Mouse (Mus musculus): Measurements from ENCODE around the gene Sowahb.
A peak's percentile ranks its signal among the peaks of the same experiment; 100 is the strongest.
"Not testable (repeated sequence)": the region's sequence is repeated elsewhere in the genome, so short reads cannot be mapped to it uniquely, and the experiment has no call there.

The Sowahb gene

DNA sequence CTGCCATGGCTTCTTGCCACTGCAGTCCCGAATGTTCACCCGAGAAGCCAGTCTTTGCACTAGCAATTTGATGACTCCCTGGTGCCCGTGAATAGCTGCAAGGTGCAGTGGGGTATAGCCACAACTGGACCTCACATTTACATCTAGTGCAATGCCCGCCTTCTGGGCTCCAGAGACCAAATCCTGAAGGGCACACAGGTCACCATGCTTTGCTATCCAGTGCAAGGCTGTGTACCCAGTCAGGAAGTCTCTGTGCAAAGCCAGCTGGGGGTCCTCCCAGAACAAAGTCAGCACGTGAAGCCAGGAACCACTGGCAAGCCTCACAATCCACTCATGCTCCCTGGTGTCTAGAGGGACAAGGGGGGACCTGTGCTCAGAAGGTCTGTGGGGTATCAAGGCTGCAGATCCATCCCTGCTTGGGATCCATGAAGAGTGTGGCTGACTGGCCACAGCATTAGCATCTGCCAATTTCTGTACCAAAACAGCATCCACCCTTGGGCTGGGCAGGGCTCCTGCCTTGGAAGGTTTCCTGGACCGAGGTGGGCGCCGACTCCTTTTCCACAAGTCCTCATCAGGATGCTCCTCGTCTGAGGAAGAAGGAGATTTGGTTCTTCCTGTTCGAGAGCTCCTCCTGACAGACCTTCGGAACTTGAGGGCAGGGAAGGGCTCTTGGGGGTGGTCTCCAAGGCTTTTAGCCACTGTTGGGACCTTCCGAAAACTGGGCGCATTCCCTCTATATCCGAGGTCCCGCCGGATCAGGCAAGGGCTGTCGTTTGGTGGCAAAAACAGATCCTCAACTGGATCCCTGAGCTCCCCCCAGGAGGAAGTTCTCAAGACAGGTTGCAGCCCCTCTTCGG lies 1.8 kb downstream of the Sowahb start:
- DNase-seq (ENCODE audit: low read depth), result no peak

DNA sequence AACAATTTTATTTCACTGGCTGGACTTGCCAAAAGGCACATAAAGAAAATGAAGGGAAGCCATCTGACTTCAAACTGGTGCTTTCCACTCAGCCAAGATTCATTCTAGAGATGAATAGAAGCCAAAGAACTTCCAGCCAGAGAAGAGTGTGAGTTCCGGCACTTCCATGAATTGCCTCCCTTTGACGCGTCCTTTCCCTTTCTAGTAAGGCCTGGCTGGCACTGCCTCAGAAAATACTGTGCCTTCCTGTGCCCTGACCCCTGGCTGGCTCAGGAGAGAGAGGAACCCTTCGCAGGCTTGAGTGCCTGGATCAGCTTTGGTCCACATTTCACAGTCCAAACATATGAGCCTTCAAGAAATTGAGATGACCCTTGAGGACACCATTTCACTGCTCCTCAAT lies 2.8 kb downstream of the Sowahb start:
- DNase-seq (ENCODE audit: low read depth), result no peak

DNA sequence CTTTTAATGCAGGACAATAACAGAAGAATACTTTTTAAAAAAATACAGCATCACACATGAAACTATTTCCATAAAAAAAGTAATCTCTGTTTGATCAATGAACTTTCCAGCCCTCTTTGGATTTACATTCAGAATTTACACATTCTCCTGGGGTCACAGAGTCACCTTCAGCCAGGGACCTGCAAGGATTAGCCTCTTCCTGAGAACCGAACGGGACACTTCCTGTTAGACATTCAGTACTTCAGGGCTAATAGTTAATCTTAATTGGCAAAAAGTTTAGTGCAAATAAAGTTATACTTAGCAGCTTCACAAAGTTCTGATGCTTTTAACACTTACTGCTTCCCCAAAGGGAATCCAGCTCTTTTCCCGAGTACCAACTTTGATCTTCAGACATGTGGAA lies 3.5 kb downstream of the Sowahb start:
- no peak for DNase-seq (ENCODE audit: low read depth)

DNA sequence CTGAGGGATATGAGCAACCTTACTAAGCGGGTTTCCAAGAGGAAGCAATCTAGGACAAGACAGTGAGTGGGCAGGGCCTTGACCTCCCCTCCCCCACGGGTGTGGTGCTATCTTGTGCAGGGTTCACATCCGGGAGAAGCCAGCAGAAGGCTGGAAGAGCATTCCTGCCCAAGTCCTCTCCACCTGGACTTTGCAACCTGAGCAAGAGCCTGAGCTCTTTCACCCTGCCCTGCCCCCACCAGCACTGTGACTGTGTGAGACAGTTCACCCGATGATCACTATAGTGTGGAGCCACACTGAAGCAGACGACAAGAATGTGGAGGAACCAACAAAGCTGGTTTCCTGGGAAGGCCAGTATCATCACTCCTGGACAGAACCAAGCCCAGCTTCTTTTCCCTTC lies 4.7 kb downstream of the Sowahb start:
- DNase-seq (ENCODE audit: low read depth), result no peak

DNA sequence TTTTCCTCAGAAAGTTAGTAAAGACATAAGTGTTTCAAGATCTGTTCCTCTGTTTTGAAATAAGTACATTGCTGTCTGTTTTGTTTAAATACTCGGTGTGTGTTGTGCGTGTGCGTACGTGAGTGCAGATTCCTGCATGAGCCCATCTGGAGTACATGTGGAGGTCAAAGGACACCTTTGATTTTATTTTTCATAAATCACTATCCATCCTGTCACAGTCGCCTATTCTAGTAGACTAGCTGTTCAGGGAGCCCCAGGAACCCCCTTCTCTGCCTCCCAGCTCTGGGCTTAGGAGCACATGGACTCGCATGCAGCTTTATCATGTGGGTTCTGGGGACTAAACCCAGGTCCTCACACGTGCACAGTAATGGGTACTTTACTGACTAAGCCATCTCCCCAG lies 8.6 kb downstream of the Sowahb start:
- no peak for DNase-seq (ENCODE audit: low read depth)

DNA sequence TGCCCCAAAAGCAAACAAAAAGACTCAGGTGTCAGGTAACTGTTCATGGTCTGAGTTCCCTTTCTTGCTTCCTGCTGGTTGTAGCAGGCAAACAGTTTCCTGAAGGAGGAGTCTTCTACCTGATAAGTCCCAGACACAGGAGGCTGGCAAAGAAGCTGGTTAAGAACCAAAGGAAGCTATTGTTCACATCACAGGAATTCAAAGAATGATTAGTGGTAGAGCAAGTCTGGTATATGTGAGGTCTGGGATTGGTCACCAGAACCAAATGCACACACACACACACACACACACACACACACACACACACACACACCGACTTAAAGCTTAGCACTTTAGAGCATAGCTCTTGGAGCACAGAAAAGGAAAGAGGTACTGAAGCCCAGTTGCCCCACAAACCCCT lies 9.5 kb downstream of the Sowahb start:
- DNase-seq (ENCODE audit: low read depth), result no peak

DNA sequence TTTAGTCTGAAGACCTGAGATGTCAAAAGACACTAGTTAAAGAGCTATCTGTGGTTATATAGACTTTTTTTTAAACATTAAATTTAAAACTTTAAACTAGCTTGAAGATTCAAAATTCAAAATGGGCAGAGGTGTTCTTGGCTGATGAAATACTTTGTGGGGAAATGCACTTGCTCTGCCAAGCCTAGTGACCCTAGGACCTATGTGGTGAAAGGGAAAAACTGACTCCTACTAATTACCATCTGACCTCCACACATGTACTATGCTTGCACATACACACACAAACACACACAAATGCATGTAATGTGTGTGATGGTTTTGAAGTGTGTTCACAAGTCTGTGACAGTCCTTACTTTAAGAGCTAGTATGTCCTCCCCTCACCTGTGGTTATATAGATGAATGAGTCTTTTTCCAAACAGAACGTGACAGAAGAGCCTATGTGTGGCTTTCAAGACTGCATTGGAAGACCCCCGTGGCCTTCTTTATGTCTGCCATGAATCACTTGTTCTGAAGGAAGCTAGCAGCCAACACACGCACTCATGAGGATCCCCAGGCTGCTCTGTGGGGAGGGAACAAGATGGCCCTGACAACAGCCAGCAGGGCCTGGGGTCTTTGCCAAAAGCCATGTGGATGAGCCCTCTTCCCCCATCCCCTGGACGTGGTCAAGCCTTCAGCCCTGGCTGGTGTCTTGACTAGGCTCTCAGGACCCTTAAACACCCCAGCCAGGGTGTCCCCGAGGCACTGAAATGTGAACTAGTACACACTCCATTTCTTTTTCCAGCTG lies 11.5 kb downstream of the Sowahb start:
- no peak for DNase-seq (ENCODE audit: low read depth)

DNA sequence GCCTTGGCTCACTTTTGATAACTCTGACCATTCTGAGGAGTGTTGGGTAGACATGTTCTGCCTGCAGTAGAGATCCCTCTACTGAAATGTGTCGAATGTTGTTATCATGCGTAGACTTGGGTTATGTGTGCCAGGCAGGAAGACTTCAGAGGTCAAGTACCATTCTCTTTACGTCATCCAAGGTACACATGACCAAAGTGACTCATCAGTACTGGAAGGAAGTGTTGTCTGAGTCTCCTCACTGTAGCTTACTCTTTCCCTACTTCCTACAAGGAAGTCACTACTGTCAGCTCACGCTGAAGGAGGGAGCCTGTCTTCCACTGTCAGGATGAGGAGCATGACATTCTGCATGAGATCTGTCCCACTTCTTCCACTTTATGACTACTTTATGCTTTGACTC lies 12.2 kb downstream of the Sowahb start:
- DNase-seq (ENCODE audit: low read depth), result peak; percentile 68

DNA sequence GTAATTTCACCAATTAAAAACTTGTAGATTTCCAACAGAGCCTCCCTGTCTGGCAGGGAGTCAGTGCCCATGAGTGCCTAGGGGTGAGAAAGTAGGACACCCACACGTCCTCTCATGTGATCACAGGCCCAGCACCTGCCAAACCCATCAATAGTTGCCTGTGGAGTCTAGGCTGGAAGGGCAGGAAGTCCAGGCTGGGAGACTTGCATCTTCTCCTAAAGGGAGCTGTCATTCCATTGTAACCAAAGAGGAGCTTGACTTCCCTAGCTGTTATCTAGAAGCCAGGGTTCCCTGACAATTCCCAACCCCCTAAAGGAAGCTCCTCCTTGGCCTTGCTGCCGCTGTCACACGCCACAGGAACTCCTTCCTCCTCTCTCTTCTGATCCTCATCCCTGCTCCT lies 14.0 kb downstream of the Sowahb start:
- DNase-seq (ENCODE audit: low read depth), result no peak

DNA sequence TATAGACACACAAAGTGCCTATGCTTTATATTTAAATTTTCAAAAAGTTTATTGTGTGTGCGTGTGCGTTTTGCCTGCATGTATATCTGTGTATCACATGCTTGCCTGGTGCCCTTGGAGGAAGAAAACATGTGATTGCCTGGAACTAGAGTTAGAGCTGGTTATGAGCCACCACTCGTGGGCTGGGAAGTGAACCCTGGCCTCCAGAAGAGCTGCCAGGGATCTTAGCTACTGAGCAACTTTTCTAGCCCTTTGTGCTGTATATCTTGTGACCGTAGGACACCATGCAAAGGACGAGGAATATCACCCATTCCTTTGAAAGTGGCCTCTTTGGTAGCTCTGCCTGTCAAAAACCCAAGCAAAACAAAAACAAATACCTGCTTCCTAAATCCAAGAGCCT lies 14.4 kb downstream of the Sowahb start:
- DNase-seq (ENCODE audit: low read depth), result no peak

DNA sequence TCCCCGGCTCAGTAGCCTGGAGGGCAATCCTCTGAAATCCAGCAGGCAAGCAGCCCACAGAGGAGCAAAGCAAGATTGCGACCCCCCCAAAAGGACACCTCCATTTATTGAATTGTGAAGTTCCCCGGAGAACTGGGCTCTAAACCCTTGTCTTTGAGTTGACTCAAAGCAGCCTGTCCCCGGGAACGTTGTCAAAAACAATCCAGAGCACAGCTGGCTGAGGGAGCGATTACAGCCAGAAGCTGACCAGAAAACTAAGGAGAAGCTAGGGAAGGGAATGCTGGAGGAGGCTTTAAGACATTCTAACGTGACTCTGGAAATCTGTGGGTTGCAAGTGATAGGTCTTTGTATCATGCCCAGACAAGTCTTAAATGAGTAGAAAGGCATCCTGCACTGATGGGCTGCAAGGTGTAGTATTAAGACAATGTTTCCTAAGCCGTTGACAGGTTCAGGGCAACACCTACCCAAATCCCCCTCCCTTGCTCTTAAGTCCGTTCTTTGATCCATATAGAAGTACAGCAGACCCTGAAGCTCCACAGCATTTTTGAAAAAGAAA lies 17.6 kb downstream of the Sowahb start:
- DNase-seq (ENCODE audit: low read depth), result no peak

DNA sequence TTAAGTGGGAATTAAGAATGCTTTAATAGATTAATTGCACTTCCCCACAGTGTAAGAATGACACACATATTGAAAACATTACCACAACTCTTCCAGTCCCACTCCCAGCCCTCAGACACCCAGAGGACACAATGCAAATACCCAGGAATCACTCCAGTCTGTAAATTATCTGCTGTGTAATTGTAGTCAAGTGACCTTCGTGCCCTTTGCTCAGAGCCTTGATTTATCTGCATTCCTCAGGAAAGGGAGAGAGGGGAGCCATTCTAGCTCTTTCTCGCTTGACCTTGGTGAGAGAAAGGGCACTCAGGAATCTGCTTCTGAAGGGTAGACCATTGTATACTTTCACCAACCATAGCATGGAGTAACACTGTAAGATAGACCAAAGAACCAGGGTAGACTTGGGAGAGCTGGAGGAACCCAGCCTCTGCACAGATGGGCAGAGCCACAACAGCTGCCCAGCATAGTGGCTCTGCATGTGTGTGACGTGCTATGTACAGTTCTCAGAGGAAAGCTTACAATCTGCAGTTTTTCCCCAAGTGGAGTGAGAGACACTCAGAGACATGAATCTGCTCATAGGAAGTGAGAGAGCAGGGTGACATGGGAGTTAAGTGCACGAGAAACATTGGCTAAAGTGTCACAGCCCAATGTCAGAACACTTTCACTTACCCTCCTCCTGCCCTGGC lies 18.2 kb downstream of the Sowahb start:
- DNase-seq (ENCODE audit: low read depth), result no peak

DNA sequence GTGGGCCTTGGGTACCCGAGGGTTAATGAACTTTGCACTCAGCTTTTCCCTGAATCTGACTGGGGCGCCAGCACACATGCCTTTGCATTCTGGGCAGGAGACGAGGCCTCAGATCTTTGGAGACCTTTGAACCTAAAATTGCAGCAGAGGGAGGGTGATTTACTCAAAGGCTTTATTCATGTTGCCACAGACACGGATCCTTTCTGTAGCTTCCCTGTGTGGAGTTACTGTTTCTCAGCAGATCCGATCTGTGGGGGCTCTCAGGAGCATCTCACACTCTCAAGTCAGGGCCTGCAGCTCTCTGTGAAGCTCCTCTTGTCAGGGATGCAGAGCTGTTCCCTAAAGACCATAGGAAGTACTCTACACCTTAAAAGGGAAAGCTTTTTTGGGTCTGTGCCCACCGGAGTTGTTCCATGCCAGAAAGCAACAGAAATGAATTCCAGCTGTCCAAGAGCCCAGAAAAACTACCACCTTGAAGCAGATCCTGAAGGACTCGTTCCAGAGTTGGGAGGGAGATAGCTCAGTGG lies 20.0 kb downstream of the Sowahb start:
- DNase-seq (ENCODE audit: low read depth), result no peak

DNA sequence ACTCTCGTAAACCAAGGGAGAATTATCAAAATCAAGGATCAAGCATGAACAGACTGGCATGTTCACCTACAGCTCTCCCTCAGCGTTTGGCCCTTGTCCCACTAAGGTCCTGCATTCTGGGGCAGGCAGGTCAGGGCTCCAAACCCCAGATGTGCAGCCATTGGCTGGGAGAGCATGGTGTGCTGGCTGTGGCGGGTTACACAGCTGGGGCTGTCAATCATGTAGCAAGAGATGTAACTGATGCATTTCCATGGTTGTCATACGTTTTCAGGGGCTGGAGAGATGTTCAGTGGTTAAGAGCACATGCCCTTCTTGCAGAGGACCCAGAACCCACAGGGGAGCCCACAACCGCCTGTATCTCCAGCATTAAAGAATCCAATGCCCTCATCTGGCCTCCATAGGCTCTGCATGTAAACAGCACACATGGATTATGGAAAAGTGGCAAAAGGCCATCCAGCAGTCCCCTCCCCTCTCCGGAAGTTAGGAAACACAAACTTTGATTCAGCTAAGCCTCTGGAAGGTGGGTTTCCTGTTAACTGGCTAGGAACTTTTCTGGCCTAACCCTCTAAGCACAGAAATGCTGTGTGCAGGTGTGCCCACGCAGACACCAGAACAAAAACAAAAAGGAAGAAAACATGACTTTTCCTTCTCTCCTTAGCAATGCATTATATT lies 22.6 kb downstream of the Sowahb start:
- DNase-seq (ENCODE audit: low read depth), result no peak

DNA sequence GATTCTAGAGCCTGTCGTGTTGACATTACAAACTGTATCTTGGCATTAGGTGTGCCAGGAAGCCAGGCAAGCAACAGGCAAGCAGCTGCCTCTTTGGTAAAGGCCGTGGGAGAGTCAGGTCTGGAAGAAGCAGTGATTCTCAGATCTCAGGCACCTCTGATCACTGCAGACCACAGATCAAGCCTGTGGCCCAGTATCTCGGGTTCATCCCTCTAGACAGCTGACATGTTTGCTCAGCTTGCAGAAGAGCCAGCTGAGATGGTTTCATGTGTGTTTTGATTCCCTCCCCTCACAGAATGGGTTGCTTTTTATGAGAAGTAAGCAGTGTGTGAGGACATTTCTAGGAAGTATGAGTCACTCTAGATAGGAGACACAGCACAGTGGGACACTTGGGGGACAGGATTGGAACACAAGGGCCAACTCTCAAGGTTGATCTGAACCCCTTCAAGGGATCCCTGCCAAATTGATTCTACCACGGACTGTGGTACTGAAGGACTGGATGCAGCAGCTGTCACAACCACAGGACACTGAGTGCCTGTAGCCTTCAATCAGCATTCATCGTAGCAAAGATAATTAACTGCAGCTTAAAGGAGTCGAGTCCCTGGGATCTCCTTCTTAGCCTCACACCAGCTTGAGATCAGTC lies 24.7 kb downstream of the Sowahb start:
- DNase-seq (ENCODE audit: low read depth), result peak; percentile 31

DNA sequence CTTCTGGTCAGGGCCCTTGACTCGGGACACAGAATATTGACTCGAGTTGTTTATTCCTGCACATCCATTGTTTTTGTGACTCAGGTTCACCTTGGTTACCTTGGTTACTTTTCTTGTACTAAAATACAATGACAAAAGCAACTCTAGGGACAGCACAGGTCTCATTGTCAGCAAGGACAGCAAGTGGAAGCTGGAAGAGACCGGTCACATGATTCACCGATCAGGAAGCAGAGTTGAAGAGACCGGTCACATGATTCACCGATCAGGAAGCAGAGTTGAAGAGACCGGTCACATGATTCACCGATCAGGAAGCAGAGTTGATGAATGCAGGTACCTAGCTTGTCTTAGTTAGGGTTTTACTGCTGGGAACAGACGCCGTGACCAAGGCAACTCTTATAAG lies 25.6 kb downstream of the Sowahb start:
- DNase-seq (ENCODE audit: low read depth), result not testable (repeated sequence)

DNA sequence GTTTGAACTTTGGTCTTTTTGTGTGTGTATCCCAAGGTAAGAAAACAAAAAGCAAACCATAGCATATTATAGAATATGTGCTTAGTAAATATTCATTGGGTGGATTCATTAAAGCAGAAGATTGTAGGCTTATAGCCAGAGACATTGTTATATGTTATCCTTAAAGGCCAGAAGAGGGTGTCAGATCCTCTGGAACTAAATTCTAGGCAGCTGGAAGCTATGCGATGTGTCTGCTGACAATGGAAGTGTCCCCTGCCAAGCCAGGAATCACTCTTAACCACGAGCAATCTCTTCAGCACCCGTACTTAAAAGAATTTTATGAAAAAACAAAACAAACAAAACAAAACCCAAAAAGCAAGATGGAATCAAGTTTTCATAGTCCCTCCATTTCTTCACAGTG lies 27.1 kb downstream of the Sowahb start:
- DNase-seq (ENCODE audit: low read depth), result no peak

DNA sequence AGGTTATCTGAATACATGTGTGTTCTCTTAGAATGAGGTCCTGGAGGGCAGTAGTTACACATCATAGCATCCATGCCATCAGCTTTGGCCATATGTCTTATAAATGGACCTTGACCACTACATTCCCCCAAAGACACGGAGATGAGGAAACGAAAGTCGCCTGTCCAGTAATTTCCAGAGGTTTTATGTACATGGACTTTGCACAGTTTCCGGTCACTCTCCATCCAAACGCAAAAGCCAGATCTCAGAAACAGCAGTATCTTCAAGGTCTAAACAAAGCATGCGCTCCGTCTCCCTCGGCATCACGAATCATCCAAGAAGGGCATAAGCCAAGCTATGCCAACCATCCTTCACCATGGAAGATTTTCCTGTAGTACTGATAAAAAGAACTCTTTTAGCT lies 36.6 kb downstream of the Sowahb start:
- DNase-seq (ENCODE audit: low read depth), result no peak

DNA sequence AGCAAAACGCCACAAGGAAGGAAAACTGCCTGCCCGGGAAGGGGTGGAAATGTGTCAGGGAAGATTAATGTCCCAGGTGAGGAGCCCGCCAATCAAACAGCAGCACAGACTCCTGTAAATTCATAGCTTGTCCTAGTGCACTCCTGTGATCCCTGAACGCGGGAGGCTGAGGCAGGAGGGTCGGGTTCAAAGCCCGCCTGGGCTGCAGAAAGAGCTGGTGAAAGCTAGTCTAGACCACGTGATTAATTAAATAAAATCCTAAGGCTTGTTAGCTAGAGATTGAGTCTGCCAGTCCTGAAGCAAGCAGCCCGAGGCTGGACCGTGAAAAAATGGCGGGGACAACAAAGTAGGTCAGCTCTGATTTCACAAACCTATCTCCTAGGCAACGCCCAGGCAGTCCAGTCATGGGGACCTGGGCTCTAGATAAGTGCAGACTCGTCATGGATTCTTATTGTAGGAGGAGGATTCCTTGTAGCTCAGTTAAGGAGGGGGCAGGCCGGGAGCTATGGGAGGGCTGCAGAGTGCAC lies 38.9 kb downstream of the Sowahb start:
- DNase-seq (ENCODE audit: low read depth), result no peak

DNA sequence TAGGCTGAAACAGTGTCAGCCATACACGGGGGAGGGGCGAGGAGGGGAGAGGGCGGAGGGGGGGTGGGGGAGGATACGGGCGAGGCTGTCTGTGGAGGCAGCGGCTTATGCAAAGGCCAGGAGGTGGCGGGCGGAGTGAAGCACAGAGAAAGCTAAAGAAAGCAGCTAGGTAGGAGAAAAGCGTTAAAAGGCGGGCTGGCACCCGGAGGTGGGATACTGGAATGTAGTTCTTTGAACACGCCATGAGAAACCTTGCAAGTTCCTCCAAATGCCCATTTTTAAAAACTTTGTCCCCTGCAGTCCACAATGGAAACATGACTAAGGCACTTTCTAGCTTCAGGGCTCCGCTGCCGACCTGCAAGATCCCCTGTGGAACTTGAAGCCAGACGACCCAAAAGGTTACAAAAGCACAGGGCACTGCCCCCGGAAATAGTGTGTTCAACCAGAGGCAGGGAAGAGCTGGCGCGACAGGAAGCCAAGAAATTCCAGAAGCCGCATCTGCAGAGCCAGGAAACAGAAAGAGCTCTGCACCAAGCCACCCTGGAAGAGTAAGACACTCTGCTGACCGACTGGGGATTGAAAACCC lies 39.5 kb downstream of the Sowahb start:
- no peak for DNase-seq (ENCODE audit: low read depth)

DNA sequence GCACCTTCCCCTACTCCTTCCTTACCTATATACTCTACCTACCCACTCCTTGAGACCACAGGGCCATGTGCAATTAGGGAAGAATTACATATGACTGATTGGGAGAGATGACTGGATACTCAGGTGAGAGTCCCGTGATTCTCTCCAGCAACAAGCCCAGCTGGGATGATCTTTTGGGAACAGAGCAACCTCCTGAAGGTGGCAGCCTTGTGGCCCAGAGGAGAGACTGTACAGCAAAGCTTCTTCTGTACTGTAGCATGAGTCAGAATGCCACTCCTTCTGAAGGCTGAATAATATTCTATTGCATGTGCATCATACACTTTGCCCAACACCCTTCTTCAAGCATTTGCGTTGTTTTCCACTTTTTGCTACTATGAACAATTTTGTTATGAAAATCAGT lies 42.2 kb downstream of the Sowahb start:
- DNase-seq (ENCODE audit: low read depth), result no peak
